Mouse (Mus musculus): ENCODE results near the gene Serpinf1.

Serpinf1 gene

GRCm38 (mm10) chr11:75422013-75422792 lies at the start of gene Serpinf1:
TSS of gene Serpinf1 (minus strand) at chr11:75422701.
- no peak for DNase-seq (ENCODE audit: low spot score in 2 of 2)

- no peak for DNase-seq (ENCODE audit: low spot score in 2 of 2)
These were observed 48.2 kb upstream of the Serpinf1 start for GRCm38 (mm10) chr11:75470675-75471074.

GRCm38 (mm10) chr11:75469261-75469660 lies 46.8 kb upstream of the Serpinf1 start:
- no peak for DNase-seq (ENCODE audit: low spot score in 2 of 2)

GRCm38 (mm10) chr11:75468410-75468809 lies 45.9 kb upstream of the Serpinf1 start:
- DNase-seq (ENCODE audit: low spot score in 2 of 2): no peak

- DNase-seq (ENCODE audit: low spot score in 2 of 2): peak; percentile 57 to 66
These were observed 45.2 kb upstream of the Serpinf1 start for GRCm38 (mm10) chr11:75467512-75468215.

- peak in 1 of 2 experiments; percentile 32 for DNase-seq (ENCODE audit: low spot score in 2 of 2)
These were observed 44.4 kb upstream of the Serpinf1 start for GRCm38 (mm10) chr11:75466731-75467505.

GRCm38 (mm10) chr11:75465051-75465450 lies 42.5 kb upstream of the Serpinf1 start:
- no peak for DNase-seq (ENCODE audit: low spot score in 2 of 2)

GRCm38 (mm10) chr11:75464417-75464816 lies 41.9 kb upstream of the Serpinf1 start:
- DNase-seq (ENCODE audit: low spot score in 2 of 2): no peak

GRCm38 (mm10) chr11:75463624-75464023 lies 41.1 kb upstream of the Serpinf1 start:
- DNase-seq (ENCODE audit: low spot score in 2 of 2): no peak

GRCm38 (mm10) chr11:75462865-75463336 lies 40.4 kb upstream of the Serpinf1 start:
- peak; percentile 63 to 86 for DNase-seq (ENCODE audit: low spot score in 2 of 2)

- peak; percentile 63 to 75 for DNase-seq (ENCODE audit: low spot score in 2 of 2)
These were observed 39.8 kb upstream of the Serpinf1 start for GRCm38 (mm10) chr11:75462253-75462783.

GRCm38 (mm10) chr11:75461743-75462252 lies 39.3 kb upstream of the Serpinf1 start:
- no peak for DNase-seq (ENCODE audit: low spot score in 2 of 2)

GRCm38 (mm10) chr11:75460844-75461742 lies 38.6 kb upstream of the Serpinf1 start, which contains the start of gene Tlcd2:
TSS of gene Tlcd2 (plus strand) at chr11:75461715.
- peak; percentile 95 to 99 for DNase-seq (ENCODE audit: low spot score in 2 of 2)

GRCm38 (mm10) chr11:75460103-75460843 lies 37.8 kb upstream of the Serpinf1 start:
- peak; percentile 77 to 91 for DNase-seq (ENCODE audit: low spot score in 2 of 2)

GRCm38 (mm10) chr11:75459751-75460102 lies 37.2 kb upstream of the Serpinf1 start:
- no peak for DNase-seq (ENCODE audit: low spot score in 2 of 2)

GRCm38 (mm10) chr11:75459141-75459711 lies 36.7 kb upstream of the Serpinf1 start:
- peak in 1 of 2 experiments; percentile 18 for DNase-seq (ENCODE audit: low spot score in 2 of 2)

GRCm38 (mm10) chr11:75458628-75459041 lies 36.1 kb upstream of the Serpinf1 start:
- peak in 1 of 2 experiments; percentile 23 for DNase-seq (ENCODE audit: low spot score in 2 of 2)

GRCm38 (mm10) chr11:75458169-75458568 lies 35.7 kb upstream of the Serpinf1 start:
- peak in 1 of 2 experiments; percentile 65 for DNase-seq (ENCODE audit: low spot score in 2 of 2)

GRCm38 (mm10) chr11:75456440-75456871 lies 34.0 kb upstream of the Serpinf1 start:
- DNase-seq (ENCODE audit: low spot score in 2 of 2): peak in 1 of 2 experiments; percentile 16
